Comparison of ENCODE assay signal across 18 mouse cellular contexts in the genomic region with DNA sequence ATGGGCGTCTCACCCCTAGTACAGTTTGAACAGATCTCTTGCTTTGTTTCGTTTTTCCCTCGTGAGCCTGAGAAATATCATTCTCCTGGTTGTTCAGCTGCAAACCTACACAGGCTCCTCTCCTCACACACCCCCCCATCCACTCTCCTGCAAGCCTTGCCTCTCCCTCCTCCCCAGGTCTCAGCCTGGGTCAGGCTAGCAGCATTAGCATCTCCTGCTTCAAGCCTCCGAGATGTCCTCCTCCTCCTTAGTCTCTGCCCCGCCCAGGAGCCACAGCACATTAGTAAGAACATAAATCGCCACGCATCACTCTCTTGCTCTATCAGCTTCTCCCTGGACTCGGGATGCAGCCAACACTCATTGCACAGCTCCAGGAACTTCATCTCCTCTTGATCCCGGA.
"Had no signal": no experiment of that assay in that cellular context is flagged by ENCODE, and none has a peak within 500 bp of the region (broad histone marks: within the 10 kb centered on the region; RNA-seq: fewer than 3 reads in every experiment).

No protein-coding gene starts in this region.

- H3K4me2 ChIP-seq: limb, embryonic 12.5 days; liver, embryonic 12.5 days; liver, embryonic 15.5 days; lung, embryonic 15.5 days; midbrain, embryonic 11.5 days had no signal

- H3K4me1 ChIP-seq: liver, embryonic 12.5 days; liver, embryonic 15.5 days; megakaryocyte, embryonic 14.5 days had no signal

- H3K36me3 ChIP-seq: limb, embryonic 12.5 days; liver, embryonic 12.5 days; liver, embryonic 15.5 days; lung, embryonic 15.5 days had no signal

- H3K9ac ChIP-seq: limb, embryonic 12.5 days; liver, embryonic 12.5 days; liver, embryonic 15.5 days; lung, embryonic 15.5 days had no signal

- H3K27me3 ChIP-seq: limb, embryonic 12.5 days; liver, embryonic 15.5 days; lung, embryonic 15.5 days had no signal

- DNase-seq: kidney, adult 8-10 months; kidney, postnatal 14 days; kidney, postnatal 4 days; layer of hippocampus, postnatal 36 days; liver; lung, adult 18-20 months; lung, postnatal 10 days; lung, postnatal 36 days; midbrain, embryonic 14.5 days; thymus, adult 18-20 months; thymus, postnatal 36 days had no signal

- H3K4me3 ChIP-seq: left cerebral cortex, adult 2 months; limb, embryonic 12.5 days; liver, embryonic 12.5 days; liver, embryonic 15.5 days; lung, embryonic 15.5 days; megakaryocyte, embryonic 14.5 days had no signal

- ATAC-seq: liver, embryonic 12.5 days had no signal

- H3K27ac ChIP-seq: left cerebral cortex, adult 2 months; limb, embryonic 12.5 days; liver, embryonic 12.5 days; liver, embryonic 15.5 days; lung, embryonic 15.5 days had no signal

- H3K9me3 ChIP-seq: limb, embryonic 12.5 days; liver, embryonic 12.5 days; liver, embryonic 15.5 days; lung, embryonic 15.5 days; megakaryocyte, embryonic 14.5 days had no signal
